Mouse (Mus musculus): ENCODE data around the gene Tmem147.

Gene Tmem147

GRCm38 (mm10) chr7:30723274-30723953 lies 5.9 kb downstream of the Tmem147 start:
- DNase-seq: no peak

- DNase-seq: no peak
Measured at GRCm38 (mm10) chr7:30721286-30721685, 8.1 kb downstream of the Tmem147 start.

- no peak for DNase-seq
Measured at GRCm38 (mm10) chr7:30719669-30720068, 9.7 kb downstream of the Tmem147 start.

GRCm38 (mm10) chr7:30717716-30718046 lies 11.7 kb downstream of the Tmem147 start:
- no peak for DNase-seq

- DNase-seq: peak; percentile 48
Measured at GRCm38 (mm10) chr7:30717006-30717715, 12.2 kb downstream of the Tmem147 start.

DNA sequence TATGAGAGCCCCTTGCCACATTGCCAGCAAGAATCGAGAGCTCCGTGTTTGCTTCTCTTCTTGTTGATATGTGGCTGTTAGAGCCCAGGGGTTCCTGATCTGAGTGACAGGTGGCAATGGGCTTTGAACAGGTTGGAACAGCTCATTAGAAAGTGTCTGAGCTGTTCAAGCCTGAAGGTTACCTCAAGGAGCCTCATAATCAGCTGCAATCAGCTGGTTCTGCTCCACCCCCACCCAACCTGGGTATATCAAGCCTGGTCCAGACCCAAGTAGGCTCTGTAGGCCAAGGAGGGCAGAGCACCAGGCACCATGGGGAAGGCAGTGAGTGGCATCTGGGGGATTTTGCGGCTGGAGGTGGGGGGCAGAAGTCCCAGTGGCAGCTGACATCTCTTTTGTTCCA lies 17.4 kb downstream of the Tmem147 start, which contains the start of gene Atp4a:
Atp4a (plus strand) TSS at position 268 of the 400 bp plus-strand sequence.
- DNase-seq: no peak

DNA sequence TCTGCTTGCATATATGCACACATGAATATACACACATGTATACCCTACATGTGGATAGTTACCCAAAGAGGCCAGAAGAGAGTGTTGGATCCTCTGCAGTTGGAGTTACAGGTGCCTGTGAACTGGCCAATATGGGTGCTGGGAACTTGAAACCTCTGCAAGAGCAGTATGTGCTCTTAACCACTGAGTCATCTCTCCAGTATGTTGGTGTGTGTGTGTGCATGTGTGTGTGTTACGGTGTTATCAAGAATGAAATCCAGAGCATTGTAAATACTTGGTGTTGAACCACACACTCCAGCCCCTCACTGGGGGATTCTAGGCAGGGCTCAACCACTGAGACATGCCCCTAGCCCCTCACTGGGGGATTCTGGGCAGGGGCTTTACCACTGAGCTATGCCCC lies 21.9 kb downstream of the Tmem147 start:
- DNase-seq: no peak

- DNase-seq: no peak
Measured at GRCm38 (mm10) chr7:30706214-30706882, 23.0 kb downstream of the Tmem147 start.

DNA sequence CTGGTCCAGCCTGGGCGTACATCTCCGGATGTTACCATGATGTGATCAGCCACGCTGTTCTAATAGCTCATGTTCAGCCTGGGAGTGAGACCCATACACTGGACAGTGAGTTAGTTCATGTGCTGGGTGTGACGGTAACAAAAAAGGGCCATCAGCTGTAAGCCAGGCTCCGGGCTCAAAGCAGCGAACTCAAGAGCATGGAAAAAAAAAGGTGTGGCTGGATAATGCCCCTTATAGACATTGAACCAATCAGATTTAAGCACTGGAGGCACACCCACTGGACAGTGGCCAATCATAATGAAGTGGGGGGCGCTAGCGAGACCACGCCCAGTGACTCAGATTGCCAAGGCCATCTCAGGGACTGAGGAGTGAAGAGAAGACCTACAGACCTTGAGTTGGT lies 30.8 kb downstream of the Tmem147 start, which contains the start of gene 2200002J24Rik:
2200002J24Rik (plus strand) TSS at position 338 of the 400 bp plus-strand sequence.
- no peak for DNase-seq

DNA sequence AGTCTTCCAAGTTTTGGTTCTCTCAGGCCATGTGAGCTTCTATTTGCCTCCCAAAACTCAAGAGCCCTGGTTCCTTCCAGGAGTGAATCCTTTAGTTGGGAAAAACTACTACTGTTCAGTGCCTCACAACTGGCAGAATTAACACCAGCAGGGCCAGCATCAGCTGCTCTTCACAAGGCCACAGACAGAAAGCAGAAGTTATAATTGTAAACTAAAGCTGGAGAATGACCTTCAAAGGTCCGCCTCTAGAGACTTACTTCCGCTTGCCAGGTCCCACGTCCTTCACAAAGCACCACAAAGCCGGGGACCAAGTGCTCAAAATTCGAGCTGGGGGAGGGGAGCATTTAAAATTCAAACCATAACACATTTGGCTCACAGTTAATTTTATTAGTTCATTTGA lies 31.2 kb downstream of the Tmem147 start:
- DNase-seq: no peak

GRCm38 (mm10) chr7:30688325-30688724 lies 41.0 kb downstream of the Tmem147 start:
- DNase-seq: no peak

DNA sequence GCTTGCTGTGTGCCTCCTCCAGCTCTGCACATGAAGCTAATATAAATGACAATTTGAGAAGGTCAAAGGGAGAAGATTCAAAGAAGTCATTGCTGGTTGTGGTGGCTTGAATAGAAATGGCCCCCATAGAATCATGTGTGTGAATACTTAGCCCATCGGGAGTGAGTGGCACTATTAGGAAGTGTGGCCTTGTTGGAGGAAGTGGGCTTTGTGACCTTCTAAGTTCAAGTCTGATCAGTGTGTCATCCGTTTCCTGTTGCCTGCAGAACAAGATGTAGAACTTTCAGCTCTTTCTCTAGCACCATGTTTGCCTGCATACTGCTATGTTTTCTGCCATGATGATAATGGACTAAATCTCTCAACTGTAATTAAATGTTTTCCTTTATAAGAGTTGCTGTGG lies 45.9 kb downstream of the Tmem147 start:
- no peak for DNase-seq

GRCm38 (mm10) chr7:30681897-30682296 lies 47.4 kb downstream of the Tmem147 start:
- DNase-seq: no peak

DNA sequence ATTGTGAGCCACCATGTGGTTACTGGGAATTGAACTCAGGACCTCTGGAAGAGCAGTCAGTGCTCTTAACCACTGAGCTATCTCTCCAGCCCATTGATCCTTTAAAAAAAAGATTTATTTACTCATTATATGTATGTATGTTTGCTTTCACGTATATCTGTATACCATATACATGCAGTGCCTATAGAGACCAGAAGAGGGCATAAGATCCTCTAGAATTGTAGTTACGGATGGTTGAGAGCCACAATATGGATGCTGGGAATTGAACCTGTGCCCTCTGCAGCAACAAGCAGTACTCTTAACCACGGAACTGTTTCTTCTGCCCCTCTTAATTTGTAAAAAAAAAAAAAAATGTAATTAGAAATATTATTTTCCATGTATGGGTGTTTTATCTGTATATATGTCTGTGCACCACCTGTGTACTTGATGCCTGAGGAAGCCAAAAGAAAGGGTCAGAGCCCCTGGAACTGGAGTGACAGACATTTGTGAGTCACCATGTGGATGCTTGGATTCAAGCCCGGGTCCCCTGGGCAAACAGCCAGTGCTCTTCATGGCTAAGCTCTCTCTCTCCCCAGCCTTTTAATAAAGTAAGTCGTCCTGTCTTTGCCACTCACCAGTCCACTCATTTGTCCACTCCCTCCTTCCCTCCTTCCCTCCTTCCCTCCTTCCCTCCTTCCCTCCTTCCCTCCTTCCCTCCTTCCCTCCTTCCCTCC lies 50.9 kb downstream of the Tmem147 start:
- DNase-seq: no peak

Data from right cerebral cortex, postnatal 14 days (tissue).